Mouse (Mus musculus): ENCODE data around the gene Rpl36.

DNA sequence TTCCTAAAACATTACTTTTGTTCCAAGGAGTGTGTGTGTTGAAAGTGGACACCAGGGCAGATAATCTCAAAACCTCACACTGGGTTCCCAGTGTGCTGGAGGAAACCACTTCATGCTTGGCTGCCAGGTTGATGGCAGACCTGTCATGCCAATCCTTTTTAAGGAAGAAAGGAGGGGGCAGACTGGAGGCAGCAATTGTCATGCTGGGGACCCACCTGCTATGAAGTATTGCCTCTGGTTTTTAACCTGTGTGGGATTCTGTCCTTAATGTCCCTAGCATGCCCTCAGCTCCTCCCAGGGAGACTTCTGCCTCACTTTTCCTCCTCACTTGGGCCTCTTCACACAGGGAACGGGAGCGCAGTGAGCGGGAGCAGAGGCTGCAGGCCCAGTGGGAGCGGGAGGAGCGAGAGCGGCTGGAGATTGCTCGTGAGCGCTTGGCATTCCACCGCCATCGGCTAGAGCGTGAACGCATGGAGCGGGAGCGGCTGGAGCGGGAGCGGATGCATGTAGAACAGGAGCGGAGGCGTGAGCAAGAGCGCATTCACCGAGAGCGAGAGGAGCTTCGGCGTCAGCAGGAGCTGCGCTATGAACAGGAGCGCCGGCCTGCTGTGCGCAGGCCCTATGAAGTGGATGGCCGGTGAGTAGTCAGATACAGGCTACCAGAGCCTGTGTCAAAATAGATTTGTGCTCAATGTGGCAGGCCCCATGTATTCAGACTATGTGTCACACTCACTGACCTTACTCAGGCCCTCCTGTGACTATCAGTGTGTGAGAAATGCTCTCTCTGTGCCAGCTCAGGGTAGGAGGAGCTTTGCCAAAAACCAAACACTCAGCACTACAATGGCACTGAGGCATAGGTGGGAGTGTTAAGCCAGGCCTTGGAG lies 9.8 kb upstream of the Rpl36 start:
- TF ChIP-seq POLR2A (IDR thresholded peaks at IDR 0.05; ENCODE audit: borderline replicate concordance, extremely low read depth, low read depth, low read length) (no peak), CTCF (IDR thresholded peaks at IDR 0.05; ENCODE audit: insufficient read depth, low read length) (no peak)
